Comparison of ENCODE assay signal across 17 mouse cellular contexts in genomic region chr2:64690996-64691395, GRCm38 (mm10).
"Had no signal": no experiment of that assay in that cellular context is flagged by ENCODE, and none has a peak within 500 bp of the region (broad histone marks: within the 10 kb centered on the region; RNA-seq: fewer than 3 reads in every experiment).

No protein-coding gene starts in this region.

- DNase-seq: kidney, postnatal 25 days; liver; liver, embryonic 13.5 days; liver, postnatal 0 days; lung, postnatal 14 days; retina, postnatal 1 day; right cerebral cortex, postnatal 4 days; spleen, adult 18-20 months; thymus, adult 18-20 months; thymus, postnatal 14 days had no signal

- H3K36me3 ChIP-seq: limb, embryonic 12.5 days; liver, embryonic 13.5 days; lung, embryonic 15.5 days; neural tube, embryonic 13.5 days had no signal

- H3K27ac ChIP-seq: left cerebral cortex, adult 2 months; limb, embryonic 12.5 days; liver, embryonic 13.5 days; lung, embryonic 15.5 days; macrophage; neural tube, embryonic 13.5 days had no signal

- H3K27me3 ChIP-seq: limb, embryonic 12.5 days; liver, embryonic 13.5 days; lung, embryonic 15.5 days; megakaryocyte, embryonic 14.5 days; neural tube, embryonic 13.5 days had no signal

- H3K4me1 ChIP-seq: limb, embryonic 12.5 days; liver, embryonic 13.5 days; lung, embryonic 15.5 days; megakaryocyte, embryonic 14.5 days had no signal

- H3K4me2 ChIP-seq: limb, embryonic 12.5 days; liver, embryonic 13.5 days; lung, embryonic 15.5 days; midbrain, embryonic 11.5 days; neural tube, embryonic 13.5 days had no signal

- H3K4me3 ChIP-seq: left cerebral cortex, adult 2 months; limb, embryonic 12.5 days; liver, embryonic 13.5 days; lung, embryonic 15.5 days; megakaryocyte, embryonic 14.5 days; neural tube, embryonic 13.5 days had no signal

- H3K9me3 ChIP-seq: limb, embryonic 12.5 days; liver, embryonic 13.5 days; lung, embryonic 15.5 days; megakaryocyte, embryonic 14.5 days; neural tube, embryonic 13.5 days had no signal

- ATAC-seq: liver, postnatal 0 days had no signal

- H3K9ac ChIP-seq: limb, embryonic 12.5 days; liver, embryonic 13.5 days; liver, postnatal 0 days; lung, embryonic 15.5 days; neural tube, embryonic 13.5 days had no signal
